Mouse (Mus musculus): Measurements from ENCODE around the gene Pilra. TPM values are rescaled to one million over a fixed set of nuclear protein-coding genes. Genes with fewer than 3 reads are reported as not detected.
"Not testable (repeated sequence)": the region's sequence is repeated elsewhere in the genome, so short reads cannot be mapped to it uniquely, and the experiment has no call there.

Pilra gene
- total RNA-seq (2014; rRNA removed) (3.2 TPM in 2 replicates), polyA plus RNA-seq (2012; rRNA removed) (2.3 and 2.4 TPM in 2 replicates)

- not testable (repeated sequence) for H3K36me3 ChIP-seq (ENCODE audit: control insufficient read depth, insufficient read depth, low read length); H3K27ac ChIP-seq (replicated peaks; ENCODE audit: insufficient read depth, low read depth, low read length); H3K4me3 ChIP-seq (ENCODE audit: insufficient read depth, low read depth, low read length); H3K27me3 ChIP-seq (ENCODE audit: control insufficient read depth, insufficient read depth, low read length); H3K4me1 ChIP-seq (ENCODE audit: control insufficient read depth, insufficient read depth, low read length); DNase-seq (ENCODE audit: extremely low read depth, low read depth, low spot score); H3K79me2 ChIP-seq (ENCODE audit: control insufficient read depth, insufficient read depth, low read length)
- H3K9ac ChIP-seq (ENCODE audit: low read depth, low read length), result 0 out of 2 replicates have a peak within 1 kb of the TSS, but pooled peaks have one; percentile 5
- 60% methylated on average over 2 of the region's 2 CpGs for whole genome bisulfite sequencing
These were observed at the start of gene Pilra for GRCm38 (mm10) chr5:137835966-137836520. Gene Pilra, minus strand, starts transcription at chr5:137836281.

DNA sequence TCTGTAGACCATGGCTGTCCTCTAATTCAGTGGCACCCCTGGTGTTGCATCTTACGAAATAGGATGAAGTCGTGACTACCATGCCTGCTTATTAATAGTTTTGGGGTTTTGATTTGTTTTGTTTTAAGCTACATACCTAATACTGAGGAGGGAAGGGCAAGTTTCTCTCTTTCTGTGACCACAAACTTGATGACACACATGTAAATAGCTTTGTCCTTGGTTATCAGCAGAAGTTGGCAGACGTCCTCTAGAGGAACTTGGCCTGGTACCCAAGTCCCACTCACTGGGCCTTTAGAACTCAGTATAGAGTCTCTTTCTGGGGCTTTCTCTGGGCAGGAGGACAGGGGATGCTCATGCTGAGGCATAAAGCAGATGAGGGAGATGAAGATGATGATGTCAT, 47.3 kb upstream of the Pilra start:
- Histone ChIP-seq H3K4me1 (ENCODE audit: control insufficient read depth, insufficient read depth, low read length) (no peaks in the 10 kb centered on the region), H3K27me3 (ENCODE audit: control insufficient read depth, insufficient read depth, low read length) (no peaks in the 10 kb centered on the region), H3K79me2 (ENCODE audit: control insufficient read depth, insufficient read depth, low read length) (no peaks in the 10 kb centered on the region), H3K9ac (ENCODE audit: low read depth, low read length) (no peak overlapping the region), H3K27ac (replicated peaks; ENCODE audit: insufficient read depth, low read depth, low read length) (no peak overlapping the region), H3K4me3 (ENCODE audit: insufficient read depth, low read depth, low read length) (no peak overlapping the region), H3K36me3 (ENCODE audit: control insufficient read depth, insufficient read depth, low read length) (no peaks in the 10 kb centered on the region)
- 65% methylated on average over 3 of the region's 3 CpGs for WGBS
- TF ChIP-seq POLR2A (IDR thresholded peaks at IDR 0.05; ENCODE audit: extremely low read depth, insufficient read depth, low read length), result no peak
- no peak for TF ChIP-seq CTCF (IDR thresholded peaks at IDR 0.05; ENCODE audit: low read depth, low read length)
- DNase-seq (ENCODE audit: extremely low read depth, low read depth, low spot score), result no peak

GRCm38 (mm10) chr5:137882922-137883321, 46.8 kb upstream of the Pilra start:
- no peak overlapping the region for H3K4me3 ChIP-seq (ENCODE audit: insufficient read depth, low read depth, low read length)
- H3K27ac ChIP-seq (replicated peaks; ENCODE audit: insufficient read depth, low read depth, low read length), result no peak overlapping the region
- H3K4me1 ChIP-seq (ENCODE audit: control insufficient read depth, insufficient read depth, low read length), result no peaks in the 10 kb centered on the region
- WGBS, result 73% methylated on average over 4 of the region's 4 CpGs
- H3K36me3 ChIP-seq (ENCODE audit: control insufficient read depth, insufficient read depth, low read length), result no peaks in the 10 kb centered on the region
- no peaks in the 10 kb centered on the region for H3K27me3 ChIP-seq (ENCODE audit: control insufficient read depth, insufficient read depth, low read length)
- TF ChIP-seq CTCF (IDR thresholded peaks at IDR 0.05; ENCODE audit: low read depth, low read length), result no peak
- TF ChIP-seq POLR2A (IDR thresholded peaks at IDR 0.05; ENCODE audit: extremely low read depth, insufficient read depth, low read length), result no peak
- no peak overlapping the region for H3K9ac ChIP-seq (ENCODE audit: low read depth, low read length)
- DNase-seq (ENCODE audit: extremely low read depth, low read depth, low spot score), result peak; percentile 38
- H3K79me2 ChIP-seq (ENCODE audit: control insufficient read depth, insufficient read depth, low read length), result no peaks in the 10 kb centered on the region

- no peak overlapping the region for H3K27ac ChIP-seq (replicated peaks; ENCODE audit: insufficient read depth, low read depth, low read length)
- 65% methylated on average over 2 of the region's 2 CpGs for WGBS
- H3K36me3 ChIP-seq (ENCODE audit: control insufficient read depth, insufficient read depth, low read length), result no peaks in the 10 kb centered on the region
- TF ChIP-seq CTCF (IDR thresholded peaks at IDR 0.05; ENCODE audit: low read depth, low read length) (peak; percentile 55; the same call in 1 of the 2 replicates), POLR2A (IDR thresholded peaks at IDR 0.05; ENCODE audit: extremely low read depth, insufficient read depth, low read length) (no peak)
- H3K79me2 ChIP-seq (ENCODE audit: control insufficient read depth, insufficient read depth, low read length), result no peaks in the 10 kb centered on the region
- H3K27me3 ChIP-seq (ENCODE audit: control insufficient read depth, insufficient read depth, low read length), result no peaks in the 10 kb centered on the region
- no peak for DNase-seq (ENCODE audit: extremely low read depth, low read depth, low spot score)
- no peak overlapping the region for H3K4me3 ChIP-seq (ENCODE audit: insufficient read depth, low read depth, low read length)
- H3K9ac ChIP-seq (ENCODE audit: low read depth, low read length), result no peak overlapping the region
- H3K4me1 ChIP-seq (ENCODE audit: control insufficient read depth, insufficient read depth, low read length), result no peaks in the 10 kb centered on the region
These were observed 41.8 kb upstream of the Pilra start for GRCm38 (mm10) chr5:137877860-137878259.

DNA sequence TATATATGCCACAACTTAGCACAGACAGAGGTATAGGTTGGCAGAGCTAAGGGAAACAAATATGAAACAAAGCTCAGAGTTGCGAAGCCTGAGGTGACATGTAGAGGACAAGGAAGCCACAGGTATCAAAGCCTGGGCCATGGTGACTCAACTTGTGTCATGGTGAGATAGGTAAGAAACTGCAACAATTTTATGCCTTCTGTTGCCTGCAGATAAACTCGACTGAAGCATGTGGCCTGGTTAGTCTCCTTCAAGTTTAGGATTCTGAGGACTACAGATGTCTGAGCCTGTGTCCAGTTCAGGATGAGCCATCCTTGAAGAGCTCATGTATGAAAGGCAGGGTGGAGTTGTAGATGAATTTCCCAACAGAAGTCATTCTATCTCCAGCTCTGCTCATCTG, 39.0 kb upstream of the Pilra start:
- no peak for DNase-seq (ENCODE audit: extremely low read depth, low read depth, low spot score)
- no peaks in the 10 kb centered on the region for H3K79me2 ChIP-seq (ENCODE audit: control insufficient read depth, insufficient read depth, low read length)
- H3K4me3 ChIP-seq (ENCODE audit: insufficient read depth, low read depth, low read length), result no peak overlapping the region
- 91% methylated on average over 2 of the region's 2 CpGs for WGBS
- H3K27me3 ChIP-seq (ENCODE audit: control insufficient read depth, insufficient read depth, low read length), result no peaks in the 10 kb centered on the region
- no peaks in the 10 kb centered on the region for H3K36me3 ChIP-seq (ENCODE audit: control insufficient read depth, insufficient read depth, low read length)
- H3K27ac ChIP-seq (replicated peaks; ENCODE audit: insufficient read depth, low read depth, low read length), result no peak overlapping the region
- H3K9ac ChIP-seq (ENCODE audit: low read depth, low read length), result no peak overlapping the region
- TF ChIP-seq CTCF (IDR thresholded peaks at IDR 0.05; ENCODE audit: low read depth, low read length) (no peak), POLR2A (IDR thresholded peaks at IDR 0.05; ENCODE audit: extremely low read depth, insufficient read depth, low read length) (no peak)
- H3K4me1 ChIP-seq (ENCODE audit: control insufficient read depth, insufficient read depth, low read length), result no peaks in the 10 kb centered on the region

- not testable (repeated sequence) for H3K27ac ChIP-seq (replicated peaks; ENCODE audit: insufficient read depth, low read depth, low read length); H3K4me3 ChIP-seq (ENCODE audit: insufficient read depth, low read depth, low read length)
- WGBS, result 19% methylated on average over 1 of the region's 1 CpGs
These were observed 36.3 kb upstream of the Pilra start for GRCm38 (mm10) chr5:137872381-137872702.

DNA sequence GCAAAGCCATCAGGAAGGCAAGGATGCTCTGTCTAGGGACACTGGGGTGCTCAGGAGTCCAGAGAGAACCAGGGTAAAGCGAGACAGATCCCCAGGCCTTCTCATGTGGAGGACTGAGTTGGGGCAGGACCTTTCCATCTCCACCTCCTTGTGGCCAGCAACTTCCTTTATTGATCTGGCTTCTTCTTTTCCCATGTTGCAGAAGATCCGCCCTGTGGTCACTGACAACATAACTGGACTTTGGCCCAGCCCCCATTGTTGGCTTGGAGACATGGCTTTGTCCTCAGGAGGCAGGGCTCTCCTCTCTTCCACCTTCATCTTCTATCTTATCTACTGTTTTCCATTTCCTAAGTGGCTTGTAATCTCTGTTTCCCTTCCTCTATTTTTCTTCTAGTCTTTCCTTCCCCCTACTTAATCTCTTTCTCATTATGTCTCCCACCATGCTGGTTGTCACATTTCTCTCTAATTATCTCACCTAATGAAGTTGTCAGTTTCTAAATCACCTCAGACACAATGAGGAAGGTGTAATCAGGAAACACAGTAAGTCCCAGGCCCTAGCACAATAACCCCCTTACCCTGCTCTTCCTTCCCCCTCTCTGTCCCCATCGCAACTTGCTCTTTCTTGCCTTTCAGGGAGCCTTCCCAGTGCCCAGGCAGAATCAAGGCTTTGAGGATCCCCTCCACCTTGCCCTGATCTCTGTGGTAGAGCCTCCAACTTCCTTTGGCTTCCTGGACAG, 35.7 kb upstream of the Pilra start, which contains the start of gene Pilrb2:
Gene Pilrb2, minus strand, starts transcription at position 172 of the 737 bp plus-strand sequence.
- not testable (repeated sequence) for H3K27ac ChIP-seq (replicated peaks; ENCODE audit: insufficient read depth, low read depth, low read length); H3K27me3 ChIP-seq (ENCODE audit: control insufficient read depth, insufficient read depth, low read length); H3K79me2 ChIP-seq (ENCODE audit: control insufficient read depth, insufficient read depth, low read length); H3K4me1 ChIP-seq (ENCODE audit: control insufficient read depth, insufficient read depth, low read length); H3K36me3 ChIP-seq (ENCODE audit: control insufficient read depth, insufficient read depth, low read length); DNase-seq (ENCODE audit: extremely low read depth, low read depth, low spot score)
- Histone ChIP-seq H3K9ac (ENCODE audit: low read depth, low read length) (0 out of 2 replicates have a peak within 1 kb of the TSS, but pooled peaks have one; percentile 38), H3K4me3 (ENCODE audit: insufficient read depth, low read depth, low read length) (peak within 1 kb of the TSS; percentile 2; the same call in 1 of the 2 replicates)
- WGBS, result 74% methylated on average over 3 of the region's 3 CpGs

More at GRCm38 (mm10) chr5:137872381-137872702, 36.3 kb upstream of the Pilra start:
- not testable (repeated sequence) for H3K79me2 ChIP-seq (ENCODE audit: control insufficient read depth, insufficient read depth, low read length); H3K9ac ChIP-seq (ENCODE audit: low read depth, low read length); H3K27me3 ChIP-seq (ENCODE audit: control insufficient read depth, insufficient read depth, low read length); H3K36me3 ChIP-seq (ENCODE audit: control insufficient read depth, insufficient read depth, low read length); H3K4me1 ChIP-seq (ENCODE audit: control insufficient read depth, insufficient read depth, low read length); DNase-seq (ENCODE audit: extremely low read depth, low read depth, low spot score)

DNA sequence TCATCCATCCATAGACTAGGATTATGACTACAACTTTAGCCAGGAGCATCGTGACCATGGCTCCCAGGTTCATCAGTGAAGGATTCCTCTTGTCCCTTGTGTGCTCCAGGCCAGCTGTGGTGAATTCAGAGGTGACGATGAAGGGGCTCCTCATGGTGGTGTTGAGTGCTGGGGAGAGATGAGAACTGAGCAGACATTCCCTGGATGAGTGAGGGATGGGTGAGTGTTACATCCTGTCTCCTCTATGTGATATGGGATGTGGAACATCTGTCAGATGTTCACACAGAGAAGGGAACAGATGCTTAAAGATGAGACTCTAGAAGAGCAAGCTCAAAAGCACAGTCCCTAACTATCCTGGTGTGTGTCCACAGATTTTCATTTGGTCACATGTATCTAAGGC, 32.5 kb upstream of the Pilra start:
- H3K36me3 ChIP-seq (ENCODE audit: control insufficient read depth, insufficient read depth, low read length); H3K79me2 ChIP-seq (ENCODE audit: control insufficient read depth, insufficient read depth, low read length); DNase-seq (ENCODE audit: extremely low read depth, low read depth, low spot score); H3K9ac ChIP-seq (ENCODE audit: low read depth, low read length); H3K4me1 ChIP-seq (ENCODE audit: control insufficient read depth, insufficient read depth, low read length); H3K27me3 ChIP-seq (ENCODE audit: control insufficient read depth, insufficient read depth, low read length); H3K27ac ChIP-seq (replicated peaks; ENCODE audit: insufficient read depth, low read depth, low read length); H3K4me3 ChIP-seq (ENCODE audit: insufficient read depth, low read depth, low read length): not testable (repeated sequence)
- 86% methylated on average over 2 of the region's 2 CpGs for WGBS
